Mouse (Mus musculus): ENCODE measurements around the gene Isl2. TPM values are rescaled to one million over a fixed set of nuclear protein-coding genes. Genes with fewer than 3 reads are reported as not detected.

Gene Isl2
- total RNA-seq, 4 experiments from 2014 or later = 0.41 TPM; not detected in 3

DNA sequence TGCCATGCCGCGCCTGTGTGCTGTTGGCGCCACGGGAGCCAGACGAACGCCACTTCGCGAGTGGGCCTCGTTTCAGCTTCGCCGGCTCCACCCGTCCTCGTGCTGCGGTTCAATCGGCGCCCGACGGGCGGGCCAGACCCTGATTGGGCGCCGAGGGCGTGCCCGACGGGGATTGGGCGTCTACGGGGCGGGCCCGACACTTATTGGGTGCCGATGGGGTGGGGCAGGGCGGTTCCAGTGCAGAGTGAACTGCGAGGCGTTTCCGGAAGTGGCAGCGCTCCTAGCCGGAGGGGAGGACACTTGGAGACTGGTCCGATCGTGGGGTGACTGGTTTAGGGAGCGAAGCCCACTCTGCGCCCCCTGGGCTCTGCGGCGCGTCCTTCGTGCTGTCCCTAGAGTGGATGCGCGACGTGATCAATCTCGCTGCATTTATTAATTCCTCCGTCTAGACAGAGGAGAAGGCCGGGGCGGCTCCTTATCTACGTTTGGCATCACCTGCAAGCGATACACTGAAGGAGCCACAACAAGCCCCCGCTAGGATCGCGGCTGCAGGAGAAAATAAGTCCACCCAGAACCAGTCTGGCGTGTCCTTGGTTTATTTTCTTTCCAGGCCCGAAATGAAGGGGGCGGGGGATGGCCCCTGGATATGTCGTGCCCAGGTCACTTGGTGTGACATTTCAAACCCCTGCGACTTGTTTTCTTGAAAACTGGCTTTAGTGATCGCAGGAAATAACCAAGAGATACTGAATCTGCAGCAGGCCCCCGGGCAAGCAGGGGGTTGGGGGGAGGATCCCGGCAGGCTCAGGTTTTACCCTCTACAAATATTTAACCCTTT lies 7.9 kb downstream of the Isl2 start:
- DNase-seq (ENCODE audit: low spot score in 2 of 2) = peak; percentile 4 to 34

DNA sequence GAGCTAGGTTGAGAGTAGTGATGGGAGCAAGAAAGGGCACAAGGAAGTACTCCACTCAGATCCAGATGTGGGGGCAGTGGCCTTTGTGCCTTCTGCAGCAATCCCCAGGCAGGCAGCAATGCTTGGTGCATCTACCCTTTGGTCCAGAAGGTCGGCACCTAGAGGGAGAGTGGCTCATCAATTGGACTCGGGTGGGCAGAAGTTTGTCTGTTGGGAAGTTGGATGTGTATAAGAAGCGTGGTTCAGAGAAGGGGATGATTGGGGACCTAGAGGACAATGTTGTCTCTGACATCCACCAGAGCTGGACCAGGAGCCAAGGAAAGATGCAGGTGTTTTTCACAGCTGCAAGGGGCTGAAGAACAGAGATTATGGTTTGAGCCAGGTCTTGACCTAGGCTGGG lies 10.4 kb downstream of the Isl2 start:
- no peak for DNase-seq (ENCODE audit: low spot score in 2 of 2)

DNA sequence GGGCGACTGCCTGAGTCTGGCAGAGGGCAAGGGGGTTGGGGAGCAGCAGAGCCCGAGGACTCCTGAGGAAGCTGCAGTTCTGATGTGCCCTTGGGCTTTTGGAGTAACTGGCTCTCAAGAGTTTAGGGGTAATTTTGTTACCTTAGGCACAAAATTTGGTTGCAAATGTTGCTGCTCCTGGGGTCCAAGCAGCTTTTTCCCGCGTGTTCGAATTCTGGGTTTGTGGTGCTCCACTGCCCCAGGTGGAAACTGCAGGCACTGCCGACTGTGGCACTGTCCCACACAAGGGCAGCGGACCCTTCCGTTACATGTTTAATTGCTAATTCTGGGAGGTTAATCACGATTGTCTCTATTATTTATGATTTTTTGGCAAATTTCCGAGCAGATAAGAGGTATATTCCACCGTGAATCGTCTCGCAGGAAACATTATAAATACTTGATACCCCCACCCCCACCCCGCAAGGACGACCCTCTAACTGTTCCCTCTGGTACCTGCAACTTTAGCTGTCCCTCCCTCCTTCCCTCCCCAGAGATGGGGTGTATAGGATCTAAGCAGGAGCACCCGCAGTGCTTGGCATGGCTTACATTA lies 10.9 kb downstream of the Isl2 start:
- DNase-seq (ENCODE audit: low spot score in 2 of 2) = no peak

DNA sequence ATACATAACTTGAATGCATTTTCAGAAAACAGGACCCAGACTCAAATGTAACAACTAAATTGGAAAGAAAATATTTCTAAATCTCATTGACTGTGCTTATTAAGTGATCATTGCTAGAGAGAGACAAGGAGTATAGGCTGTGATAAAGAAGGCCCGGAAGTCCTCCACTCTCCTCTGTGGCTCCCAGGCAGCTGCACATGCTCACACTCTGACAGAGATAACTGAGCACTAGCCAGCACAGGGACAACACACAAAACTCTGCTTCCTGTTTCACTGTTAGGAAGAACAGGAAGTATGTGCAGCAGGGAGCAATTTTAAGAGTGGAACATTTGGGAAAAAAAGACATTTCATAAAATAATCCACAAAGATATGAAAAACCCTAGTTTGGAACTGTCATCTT lies 16.5 kb downstream of the Isl2 start:
- no peak for DNase-seq (ENCODE audit: low spot score in 2 of 2)

GRCm38 (mm10) chr9:55560960-55561359 lies 22.5 kb downstream of the Isl2 start:
- no peak for DNase-seq (ENCODE audit: low spot score in 2 of 2)

- DNase-seq (ENCODE audit: low spot score in 2 of 2) = no peak
These were observed 30.1 kb downstream of the Isl2 start for GRCm38 (mm10) chr9:55568466-55569159.

DNA sequence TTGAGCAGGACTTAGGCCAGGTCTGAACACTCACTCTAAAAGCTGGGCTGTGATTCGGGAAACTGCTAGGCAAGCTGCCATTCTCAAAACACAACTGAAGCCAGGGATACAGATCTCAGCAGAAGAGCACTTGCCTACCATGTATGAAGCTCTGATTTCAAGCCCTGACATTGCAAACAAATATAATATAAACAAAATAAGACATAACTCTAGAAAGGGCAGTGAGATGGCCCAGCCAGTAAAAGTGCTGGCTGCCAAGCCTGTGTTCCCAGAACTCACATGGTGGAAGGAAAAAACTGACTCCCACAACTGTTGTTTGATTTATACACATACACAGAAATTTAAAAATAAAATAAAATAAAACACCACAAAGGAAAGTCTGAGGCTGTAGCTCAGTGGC lies 32.6 kb downstream of the Isl2 start:
- no peak for DNase-seq (ENCODE audit: low spot score in 2 of 2)

DNA sequence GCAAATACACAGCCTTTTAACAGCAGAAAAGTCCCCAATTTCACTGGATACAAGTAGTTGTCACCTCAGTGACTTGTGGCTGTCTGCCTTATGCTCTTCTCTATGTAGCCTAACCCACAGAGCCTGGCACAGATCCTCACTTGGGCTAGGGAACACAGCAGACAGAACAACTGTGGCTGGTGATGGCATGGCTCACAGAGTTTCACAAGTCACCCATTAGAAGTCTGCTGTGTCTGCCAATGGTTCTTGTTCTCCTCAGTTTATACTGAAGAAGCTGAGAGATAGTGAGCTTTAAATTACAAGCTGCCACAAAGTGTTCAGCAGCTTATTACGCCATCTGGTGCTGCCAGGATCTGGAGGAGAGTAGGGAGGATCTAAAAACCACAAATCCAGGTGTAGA lies 38.1 kb downstream of the Isl2 start:
- no peak for DNase-seq (ENCODE audit: low spot score in 2 of 2)

GRCm38 (mm10) chr9:55581414-55581813 lies 42.9 kb downstream of the Isl2 start:
- DNase-seq (ENCODE audit: low spot score in 2 of 2) = no peak

DNA sequence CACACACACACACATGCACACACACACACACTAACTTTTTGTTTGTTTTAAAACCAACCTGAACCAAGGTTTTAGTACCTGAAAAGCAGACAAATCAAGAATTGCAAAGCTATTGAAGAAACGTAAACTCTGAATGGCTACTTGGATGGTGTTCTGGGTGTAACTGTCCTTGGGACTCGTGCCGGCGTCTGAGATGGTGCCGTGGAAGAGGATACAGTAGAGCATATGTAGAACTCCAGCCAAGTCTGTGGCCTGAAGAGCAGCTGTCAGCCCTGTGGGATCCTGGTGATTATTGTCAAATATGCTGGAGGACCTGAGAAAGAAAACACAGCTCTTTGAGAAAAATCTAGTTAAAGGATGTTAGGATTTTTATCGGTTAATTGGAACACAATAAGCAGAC lies 47.7 kb downstream of the Isl2 start:
- DNase-seq (ENCODE audit: low spot score in 2 of 2) = no peak

Other genes starting within 250 kb of the Isl2 start
- gene Nrg4, start 211.8 kb upstream of the Isl2 start, total RNA-seq (2022) = 1 to 10 TPM; 1.4 to 5.4 (median 2.3) TPM
- gene Tmem266, start 211.8 kb upstream of the Isl2 start, total RNA-seq (2022) = 10 to 100 TPM in 1 of 4 experiments, 1 to 10 TPM in 3; 2.8 to 15.8 (median 5.1) TPM
- gene Etfa, start 26.4 kb upstream of the Isl2 start, total RNA-seq (2022) = 100 to 1,000 TPM; 216 to 259 (median 240) TPM